9 mouse cellular contexts compared by ENCODE assay signal in genomic region chr17:27797341-27797872, GRCm38 (mm10). TPM values are rescaled to one million over a fixed set of nuclear protein-coding genes. Genes with fewer than 3 reads are reported as not detected.
A peak's percentile ranks its signal among the peaks of the same experiment; 100 is the strongest.
DNase-seq lines count a peak whose midpoint lies in the region; ATAC-seq lines count a peak whose summit lies in the region.
"Had no signal": no experiment of that assay in that cellular context is flagged by ENCODE, and none has a peak within 500 bp of the region (broad histone marks: within the 10 kb centered on the region; RNA-seq: fewer than 3 reads in every experiment).

No protein-coding gene starts in this region.

- ATAC-seq in embryonic facial prominence, embryonic 13.5 days (ENCODE audit: insufficient number of reproducible peaks, insufficient read depth, low FRiP score, low TSS enrichment, low read depth) = no peak
- peak; percentile 42; the same call in 1 of the 2 replicates for ATAC-seq in heart, embryonic 14.5 days (ENCODE audit: insufficient number of reproducible peaks, insufficient read depth, low FRiP score, low read depth)
- ATAC-seq in kidney, embryonic 16.5 days (ENCODE audit: low FRiP score, low TSS enrichment) = peak; percentile 47; the same call in 1 of the 2 replicates
- no peak for ATAC-seq in lung, embryonic 15.5 days (ENCODE audit: borderline replicate concordance, extremely low read depth, low FRiP score, low TSS enrichment)

- H3K4me3 ChIP-seq in embryonic facial prominence, embryonic 13.5 days = 0 out of 2 replicates have a peak overlapping the region, but pooled peaks have one; percentile 6
- peak overlapping the region; percentile 28 to 35 for H3K4me3 ChIP-seq in heart, embryonic 14.5 days (ENCODE audit: control insufficient read depth in 1 of 2, insufficient read depth in 1 of 2, low read depth in 1 of 2, low read length in 2 of 2)
- H3K4me3 ChIP-seq in kidney, embryonic 16.5 days (ENCODE audit: low read length) = no peak overlapping the region
- 0 out of 2 replicates have a peak overlapping the region, but pooled peaks have one; percentile 7 for H3K4me3 ChIP-seq in lung, embryonic 15.5 days

- H3K27ac ChIP-seq in embryonic facial prominence, embryonic 13.5 days = peak overlapping the region; percentile 84
- H3K27ac ChIP-seq in heart, embryonic 14.5 days (replicated peaks in 1 of 2; ENCODE audit: control insufficient read depth in 1 of 2, insufficient read depth in 1 of 2, low read depth in 2 of 2, low read length in 2 of 2) = peak overlapping the region; percentile 88
- peak overlapping the region; percentile 61 for H3K27ac ChIP-seq in kidney, embryonic 16.5 days (ENCODE audit: low read length)
- H3K27ac ChIP-seq in lung, embryonic 15.5 days = peak overlapping the region; percentile 57

- 36% methylated on average over 11 of the region's 11 CpGs for WGBS in embryonic facial prominence, embryonic 13.5 days
- WGBS in heart, embryonic 14.5 days = 3% methylated on average over 11 of the region's 11 CpGs
- WGBS in kidney, embryonic 16.5 days = 3% methylated on average over 11 of the region's 11 CpGs
- WGBS in lung, embryonic 15.5 days = 15% methylated on average over 11 of the region's 11 CpGs

- H3K9ac ChIP-seq in embryonic facial prominence, embryonic 13.5 days = peak overlapping the region; percentile 36; the same call in 1 of the 2 replicates
- H3K9ac ChIP-seq in heart, embryonic 14.5 days (ENCODE audit: low read length) = peak overlapping the region; percentile 68
- peak overlapping the region; percentile 13; the same call in 1 of the 2 replicates for H3K9ac ChIP-seq in kidney, embryonic 16.5 days (replicated peaks; ENCODE audit: low read length)
- no peak overlapping the region for H3K9ac ChIP-seq in lung, embryonic 15.5 days

- no peaks in the 10 kb centered on the region for H3K9me3 ChIP-seq in embryonic facial prominence, embryonic 13.5 days
- H3K9me3 ChIP-seq in heart, embryonic 14.5 days (ENCODE audit: control insufficient read depth, low read length) = no peaks in the 10 kb centered on the region
- H3K9me3 ChIP-seq in kidney, embryonic 16.5 days (ENCODE audit: low read length) = no peaks in the 10 kb centered on the region
- H3K9me3 ChIP-seq in lung, embryonic 15.5 days = no peaks in the 10 kb centered on the region

- H3K27me3 ChIP-seq in embryonic facial prominence, embryonic 13.5 days = no peaks in the 10 kb centered on the region
- no peaks in the 10 kb centered on the region for H3K27me3 ChIP-seq in heart, embryonic 14.5 days (ENCODE audit: control insufficient read depth, insufficient read depth, low read length)
- H3K27me3 ChIP-seq in kidney, embryonic 16.5 days (ENCODE audit: insufficient read depth, low read length) = no peaks in the 10 kb centered on the region
- no peaks in the 10 kb centered on the region for H3K27me3 ChIP-seq in lung, embryonic 15.5 days
- H3K27me3 ChIP-seq: CH12.LX had no signal

- peak; percentile 96 for DNase-seq in heart, adult 11 months
- no peak for DNase-seq in heart, adult 8-10 months (ENCODE audit: low spot score)
- DNase-seq in retina, embryonic 14.5 days (ENCODE audit: low spot score) = peak; percentile 50
- no peak for DNase-seq in thymus, postnatal 14 days

- peaks cover 48% of the 10 kb centered on the region for H3K4me1 ChIP-seq in embryonic facial prominence, embryonic 13.5 days
- H3K4me1 ChIP-seq in heart, embryonic 14.5 days (ENCODE audit: control insufficient read depth in 2 of 2, insufficient read depth in 2 of 2, low read length in 2 of 2) = peaks cover 30 to 43% of the 10 kb centered on the region in 2 experiments
- peaks cover 42% of the 10 kb centered on the region for H3K4me1 ChIP-seq in kidney, embryonic 16.5 days (ENCODE audit: insufficient read depth, low read length)
- H3K4me1 ChIP-seq in lung, embryonic 15.5 days = peaks cover 47% of the 10 kb centered on the region

- peak overlapping the region; percentile 41 for H3K4me2 ChIP-seq in embryonic facial prominence, embryonic 13.5 days
- H3K4me2 ChIP-seq in heart, embryonic 14.5 days (ENCODE audit: low read length) = peak overlapping the region; percentile 77
- peak overlapping the region; percentile 39 for H3K4me2 ChIP-seq in kidney, embryonic 16.5 days (replicated peaks; ENCODE audit: low read depth, low read length)
- peak overlapping the region; percentile 34 for H3K4me2 ChIP-seq in lung, embryonic 15.5 days

- H3K36me3 ChIP-seq in embryonic facial prominence, embryonic 13.5 days = peaks cover 7% of the 10 kb centered on the region
- peaks cover 10% of the 10 kb centered on the region for H3K36me3 ChIP-seq in heart, embryonic 14.5 days (ENCODE audit: control insufficient read depth, insufficient read depth, low read length)
- peaks cover 2% of the 10 kb centered on the region; the same call in 1 of the 2 replicates for H3K36me3 ChIP-seq in kidney, embryonic 16.5 days (ENCODE audit: insufficient read depth, low read length)
- peaks cover 5% of the 10 kb centered on the region; the same call in 1 of the 2 replicates for H3K36me3 ChIP-seq in lung, embryonic 15.5 days

RNA-seq across cellular contexts. Expression of gene D17Wsu92e, which starts 23.0 kb away (rescaled TPM):
- 100 to 1,000 TPM; 150 to 171 (median 156) TPM for total RNA-seq in heart, adult 8-10 months (2022)
- polyA plus RNA-seq in embryonic facial prominence, embryonic 13.5 days (2015; fragmentation: Nextera tagmentation; extraction: Ambion mirVana) = 18.3 and 20.2 TPM in 2 replicates
- polyA plus RNA-seq in heart, embryonic 14.5 days (2014; fragmentation: Nextera tagmentation; extraction: Ambion mirVana) = 15.4 and 16.6 TPM in 2 replicates
- polyA plus RNA-seq in kidney, embryonic 16.5 days (2015; fragmentation: Nextera tagmentation; extraction: Ambion mirVana) = 18.8 and 19.4 TPM in 2 replicates
- polyA plus RNA-seq in lung, embryonic 15.5 days (2015; fragmentation: Nextera tagmentation; extraction: Ambion mirVana) = 15.9 and 16.8 TPM in 2 replicates

RNA-seq across cellular contexts. Expression of gene Snrpc, which starts 40.5 kb away (rescaled TPM):
- total RNA-seq in heart, adult 8-10 months (2022) = 10 to 100 TPM; 39.9 to 48.3 (median 47.0) TPM
- polyA plus RNA-seq in embryonic facial prominence, embryonic 13.5 days (2015; fragmentation: Nextera tagmentation; extraction: Ambion mirVana) = 326 and 362 TPM in 2 replicates
- 213 and 228 TPM in 2 replicates for polyA plus RNA-seq in heart, embryonic 14.5 days (2014; fragmentation: Nextera tagmentation; extraction: Ambion mirVana)
- 286 and 293 TPM in 2 replicates for polyA plus RNA-seq in kidney, embryonic 16.5 days (2015; fragmentation: Nextera tagmentation; extraction: Ambion mirVana)
- 320 and 343 TPM in 2 replicates for polyA plus RNA-seq in lung, embryonic 15.5 days (2015; fragmentation: Nextera tagmentation; extraction: Ambion mirVana)

RNA-seq across cellular contexts. Expression of gene Uhrf1bp1, which starts 58.8 kb away (rescaled TPM):
- total RNA-seq in heart, adult 8-10 months (2022) = 10 to 100 TPM; 15.6 to 19.5 (median 17.7) TPM
- 6.5 and 7.1 TPM in 2 replicates for polyA plus RNA-seq in embryonic facial prominence, embryonic 13.5 days (2015; fragmentation: Nextera tagmentation; extraction: Ambion mirVana)
- polyA plus RNA-seq in heart, embryonic 14.5 days (2014; fragmentation: Nextera tagmentation; extraction: Ambion mirVana) = 3.2 and 3.3 TPM in 2 replicates
- polyA plus RNA-seq in kidney, embryonic 16.5 days (2015; fragmentation: Nextera tagmentation; extraction: Ambion mirVana) = 7.5 and 7.7 TPM in 2 replicates
- polyA plus RNA-seq in lung, embryonic 15.5 days (2015; fragmentation: Nextera tagmentation; extraction: Ambion mirVana) = 3.5 and 4.8 TPM in 2 replicates

Comparison
In these comparisons a context has a peak if more than half of its experiments do, and no peak if none do; other contexts are left out.
1. DNase-seq: peak in heart, adult 11 months (single experiment) and retina, embryonic 14.5 days (single experiment); none in heart, adult 8-10 months (single experiment) and thymus, postnatal 14 days (single experiment).
2. ATAC-seq: peak in heart, embryonic 14.5 days (single experiment) and kidney, embryonic 16.5 days (single experiment); none in embryonic facial prominence, embryonic 13.5 days (single experiment) and lung, embryonic 15.5 days (single experiment).
3. Peak in every context shown above with its lines, with median percentiles within 50 percentile points of each other: H3K27ac ChIP-seq and H3K4me2 ChIP-seq.